Mouse (Mus musculus) T-cell, adult 2 months (primary cell): Measurements from ENCODE around the gene Mtcl1.

ENCODE experiments used
- DNase-seq: peaks from one replicate; pipeline ENCODE4 v3.0.0; 2022; ENCODE audit warnings: low spot score

The Mtcl1 gene

DNA sequence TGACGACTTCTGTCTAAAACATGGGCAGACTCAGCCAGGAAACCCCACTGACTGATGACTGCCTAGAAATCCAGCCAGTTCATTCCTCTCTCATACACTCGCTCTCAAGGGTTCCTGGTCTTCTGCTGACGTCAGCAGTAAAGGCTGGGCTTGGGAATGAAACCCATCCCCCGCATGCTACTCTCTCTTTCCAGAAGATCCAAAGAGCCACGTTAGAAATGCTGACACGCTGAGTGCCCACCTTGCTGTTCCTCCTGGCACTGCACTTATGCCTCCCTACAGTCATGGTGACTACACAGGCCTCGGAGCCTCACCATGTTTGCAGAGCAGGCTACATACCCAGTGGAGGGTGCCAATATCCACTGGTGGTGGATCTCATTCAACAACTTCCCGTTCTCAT is 41.7 kb downstream of the Mtcl1 start:
- DNase-seq: no peak

GRCm38 (mm10) chr17:66405601-66406000 is 43.9 kb downstream of the Mtcl1 start:
- no peak for DNase-seq

- no peak for DNase-seq
These were observed 44.5 kb downstream of the Mtcl1 start for GRCm38 (mm10) chr17:66404883-66405590.

GRCm38 (mm10) chr17:66402791-66403470 is 46.6 kb downstream of the Mtcl1 start:
- no peak for DNase-seq

- DNase-seq: no peak
These were observed 47.8 kb downstream of the Mtcl1 start for GRCm38 (mm10) chr17:66401596-66402265.

- DNase-seq: no peak
These were observed 49.8 kb downstream of the Mtcl1 start for GRCm38 (mm10) chr17:66399780-66400179.

DNA sequence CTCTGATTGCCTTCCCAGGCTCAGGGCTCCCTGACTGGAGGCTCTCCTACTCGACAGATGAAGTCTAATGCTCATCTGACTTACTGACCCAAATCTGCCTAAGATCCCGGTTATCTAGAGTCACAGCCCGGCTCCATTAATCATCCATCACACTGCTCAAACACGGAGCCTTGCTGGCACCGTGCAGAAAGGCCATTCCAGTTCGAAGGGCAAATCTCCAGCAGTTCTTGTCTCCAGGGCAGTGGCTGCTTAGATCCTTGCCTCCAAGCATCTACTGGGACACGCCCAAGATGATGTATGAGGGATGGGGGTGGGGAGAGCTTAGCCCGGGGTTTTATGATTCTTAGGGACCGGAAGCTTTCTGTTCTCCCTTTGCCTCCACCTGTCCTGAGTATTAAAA is 55.0 kb downstream of the Mtcl1 start:
- no peak for DNase-seq

DNA sequence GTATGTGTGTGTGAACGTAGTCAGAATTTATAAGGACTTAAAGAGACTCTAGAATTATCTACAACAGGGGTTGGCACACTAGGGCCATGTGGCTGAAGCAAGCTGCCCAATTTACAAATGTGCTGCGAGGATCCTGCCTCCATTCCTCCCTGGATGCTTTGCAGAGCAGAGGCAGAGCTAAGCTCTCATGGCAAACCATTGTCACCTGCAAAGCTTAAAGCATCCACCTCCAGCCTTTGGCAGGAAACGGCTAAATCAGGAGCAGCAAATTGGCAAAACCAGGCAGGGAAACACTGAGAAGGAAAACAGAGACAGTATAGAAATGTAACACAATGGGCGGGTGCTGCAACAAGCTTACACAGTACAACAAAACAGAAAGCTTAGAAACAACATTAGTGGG is 61.2 kb downstream of the Mtcl1 start:
- no peak for DNase-seq

GRCm38 (mm10) chr17:66381338-66381737 is 68.2 kb downstream of the Mtcl1 start:
- DNase-seq: no peak

DNA sequence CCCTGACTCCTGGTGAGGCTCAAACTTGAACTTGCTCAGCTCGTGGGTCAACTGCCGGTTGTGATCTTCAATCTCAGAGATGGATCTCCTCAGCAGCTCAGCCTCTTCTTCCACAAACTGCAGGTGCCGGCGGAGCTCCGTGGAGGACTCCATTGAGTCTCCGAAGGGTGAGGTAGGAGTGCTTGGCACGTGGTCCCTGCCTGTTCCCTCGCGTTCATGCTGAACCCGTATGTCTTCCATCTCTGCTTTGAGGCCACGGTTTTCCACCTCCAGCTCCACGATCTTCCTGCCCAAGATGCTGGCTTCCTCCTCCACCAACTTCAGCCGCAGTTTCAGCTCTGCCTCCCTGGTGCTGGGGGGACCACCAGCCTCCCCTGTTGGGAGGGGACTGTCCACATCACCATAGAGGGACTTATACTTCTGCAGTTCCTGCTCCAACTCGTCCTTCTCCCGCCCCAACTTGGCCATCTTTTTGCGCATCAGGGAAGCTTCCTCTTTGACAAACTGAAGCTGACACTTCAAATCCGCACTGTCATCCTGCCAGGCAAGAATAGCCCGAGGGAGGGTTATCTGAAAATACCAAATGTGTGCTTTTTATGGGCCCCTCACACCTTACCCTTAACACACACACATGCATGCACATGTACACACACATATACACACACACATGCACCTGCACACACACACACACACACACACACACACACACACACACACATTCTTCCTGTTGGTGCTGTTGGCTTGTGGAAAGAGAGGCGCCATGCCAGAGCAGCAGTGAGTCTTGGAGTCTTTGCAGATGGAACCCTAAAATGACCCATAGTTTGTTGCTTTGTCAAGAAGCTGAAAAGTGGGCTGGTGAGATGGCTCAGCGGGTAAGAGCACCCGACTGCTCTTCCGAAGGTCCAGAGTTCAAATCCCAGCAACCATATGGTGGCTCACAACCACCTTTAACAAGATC is 69.4 kb downstream of the Mtcl1 start:
- no peak for DNase-seq

- DNase-seq: no peak
These were observed 70.2 kb downstream of the Mtcl1 start for GRCm38 (mm10) chr17:66379308-66379707.

GRCm38 (mm10) chr17:66378127-66378526 is 71.4 kb downstream of the Mtcl1 start:
- DNase-seq: no peak

GRCm38 (mm10) chr17:66374633-66375272 is 74.8 kb downstream of the Mtcl1 start:
- no peak for DNase-seq

DNA sequence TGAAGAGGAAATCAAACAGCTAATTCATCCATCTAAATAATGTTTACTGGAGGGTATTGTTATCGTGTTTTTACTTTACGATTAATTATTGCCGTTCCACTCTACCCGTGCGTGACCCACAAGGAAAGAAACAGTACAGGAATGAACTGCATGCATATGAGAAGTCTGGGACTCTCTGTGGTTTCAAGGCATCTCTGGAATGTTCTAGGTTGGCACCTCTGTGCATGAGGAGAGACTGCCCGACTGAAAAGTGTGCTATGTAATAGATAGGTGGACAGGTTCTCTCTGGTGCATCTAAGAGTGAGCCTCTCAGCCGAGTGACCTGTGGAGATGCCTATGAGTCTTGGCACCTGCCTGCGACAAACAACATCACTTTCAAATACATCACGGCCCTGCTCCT is 78.7 kb downstream of the Mtcl1 start:
- no peak for DNase-seq

GRCm38 (mm10) chr17:66369777-66370176 is 79.8 kb downstream of the Mtcl1 start:
- no peak for DNase-seq

DNA sequence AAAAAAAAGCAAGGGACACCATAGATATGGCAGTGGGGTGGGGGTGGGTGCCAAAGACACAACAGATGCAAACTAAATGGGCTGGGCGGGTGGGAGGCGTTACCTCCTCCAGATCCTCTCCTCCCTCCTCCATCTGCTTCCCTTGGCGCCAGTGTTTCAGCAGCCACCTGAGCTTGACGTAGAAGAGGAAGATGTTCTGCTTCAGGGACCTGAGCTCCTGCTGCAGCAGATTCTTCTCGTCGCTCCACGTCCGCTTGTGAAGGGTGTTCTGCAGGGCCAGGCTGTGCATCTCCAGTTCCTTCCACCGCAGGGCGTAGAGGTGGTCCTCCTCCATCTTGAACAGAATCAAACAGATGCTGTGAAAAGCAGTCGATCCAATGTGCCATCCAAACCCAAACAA is 81.4 kb downstream of the Mtcl1 start:
- DNase-seq: no peak

- no peak for DNase-seq
These were observed 83.9 kb downstream of the Mtcl1 start for GRCm38 (mm10) chr17:66365664-66366063.

DNA sequence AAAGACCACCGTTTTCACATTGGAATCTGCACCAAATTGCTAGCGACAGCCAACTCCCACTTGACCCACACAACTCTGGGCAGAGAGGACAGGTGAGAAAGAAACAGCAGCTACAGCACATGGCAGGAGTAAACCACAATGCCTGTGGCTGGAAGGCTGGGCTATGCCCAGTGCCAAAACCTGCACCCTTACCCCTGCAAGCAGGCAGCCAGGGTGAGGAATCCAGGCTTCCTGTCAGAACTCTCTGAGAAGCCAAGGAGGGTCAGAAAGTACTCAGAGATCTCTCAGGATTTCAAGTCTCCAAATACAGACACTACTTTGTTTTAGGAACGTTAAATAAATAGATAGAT is 84.3 kb downstream of the Mtcl1 start:
- DNase-seq: no peak

- no peak for DNase-seq
These were observed 84.8 kb downstream of the Mtcl1 start for GRCm38 (mm10) chr17:66364525-66365292.

DNA sequence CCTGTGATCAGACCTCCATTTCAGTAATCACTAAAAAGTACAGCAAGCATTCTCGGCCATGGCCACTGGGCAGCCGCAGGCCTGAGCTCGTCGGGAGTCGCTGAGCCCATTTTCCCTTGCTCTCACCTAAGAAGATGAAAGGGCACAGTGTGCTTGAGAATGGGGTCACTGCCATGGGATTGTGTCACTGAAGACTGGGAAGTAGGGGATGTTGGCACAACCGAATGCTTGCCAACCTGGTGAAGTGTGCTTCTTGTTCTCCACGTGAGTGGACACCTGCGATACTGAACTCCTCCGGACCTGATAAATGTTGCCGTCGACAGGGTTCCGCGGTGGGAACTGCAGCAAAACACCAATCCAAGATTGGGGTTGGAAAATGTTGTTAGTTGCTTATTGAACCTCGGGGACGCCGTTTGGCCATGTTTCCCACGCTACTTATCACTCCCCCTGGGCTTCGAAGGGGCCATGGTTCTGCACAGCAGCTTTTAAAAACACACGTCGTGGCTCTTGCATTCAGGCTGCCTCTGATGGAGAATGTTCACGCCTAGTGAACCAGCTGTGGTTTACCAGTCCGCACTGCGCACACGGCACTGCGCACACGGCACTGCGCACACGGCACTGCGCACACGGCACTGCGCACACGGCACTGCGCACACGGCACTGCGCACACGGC is 85.6 kb downstream of the Mtcl1 start:
- no peak for DNase-seq
